Mouse (Mus musculus) MEL (cell line): ENCODE measurements around the gene Garem2.

ENCODE experiments used
- CHD1 ChIP-seq: IDR thresholded peaks from 2 replicates; pipeline ENCODE4 v1.6.1; 2012; ENCODE audit warnings: low read depth, mild to moderate bottlenecking, inconsistent platforms, low read length, improper control_type of control experiment
- CTCF ChIP-seq, 3 experiments: IDR thresholded peaks in 2 of 3; conservative IDR thresholded peaks in 1 of 3; 2 replicates each; pipeline ENCODE4 v1.5.1; 2011 to 2012; ENCODE audit warnings: low read length in 3 of 3, low read depth in 2 of 3, mild to moderate bottlenecking in 2 of 3, improper control_type of control experiment in 1 of 3, inconsistent platforms in 1 of 3, mixed read lengths in 1 of 3, moderate library complexity in 1 of 3; ENCODE audit not compliant: control insufficient read depth in 1 of 3, insufficient read depth in 1 of 3, poor library complexity in 1 of 3, severe bottlenecking in 1 of 3
- E2F4 ChIP-seq: IDR thresholded peaks from 2 replicates; pipeline ENCODE4 v1.6.1; 2011; ENCODE audit warnings: low read depth, low read length, improper control_type of control experiment, borderline replicate concordance
- ELF1 ChIP-seq: IDR thresholded peaks from 2 replicates; pipeline ENCODE4 v1.6.1; 2014; ENCODE audit warnings: low read depth, mild to moderate bottlenecking, inconsistent platforms, low read length, improper control_type of control experiment, moderate library complexity
- EP300 ChIP-seq, 2 experiments: IDR thresholded peaks; 2 replicates each; pipeline ENCODE4 v1.6.1; 2011; ENCODE audit warnings: improper control_type of control experiment in 2 of 2, low read length in 2 of 2, low read depth in 1 of 2, mild to moderate bottlenecking in 1 of 2
- JUND ChIP-seq: IDR thresholded peaks from 2 replicates; pipeline ENCODE4 v1.6.1; 2011; ENCODE audit warnings: low read depth, mild to moderate bottlenecking, improper control_type of control experiment, low read length
- MAFK ChIP-seq: IDR thresholded peaks from 2 replicates; pipeline ENCODE4 v1.6.1; 2011; ENCODE audit warnings: low read depth, mild to moderate bottlenecking, low read length, improper control_type of control experiment, borderline replicate concordance
- MAZ ChIP-seq: IDR thresholded peaks from 2 replicates; pipeline ENCODE4 v1.6.1; 2012; ENCODE audit warnings: low read depth, mild to moderate bottlenecking, inconsistent platforms, low read length, improper control_type of control experiment
- SIN3A ChIP-seq: IDR thresholded peaks from 2 replicates; pipeline ENCODE4 v1.6.1; 2012; ENCODE audit warnings: low read length, improper control_type of control experiment, inconsistent platforms
- TCF12 ChIP-seq: IDR thresholded peaks from 2 replicates; pipeline ENCODE4 v1.6.1; 2014; ENCODE audit warnings: low read depth, mild to moderate bottlenecking, inconsistent platforms, low read length, improper control_type of control experiment, moderate library complexity
- USF1 ChIP-seq: IDR thresholded peaks from 2 replicates; pipeline ENCODE4 v1.6.1; 2014; ENCODE audit warnings: low read depth, mild to moderate bottlenecking, inconsistent platforms, low read length, improper control_type of control experiment, moderate library complexity
- ZNF384 ChIP-seq: IDR thresholded peaks from 2 replicates; pipeline ENCODE4 v1.6.1; 2012; ENCODE audit warnings: low read depth, mild to moderate bottlenecking, inconsistent platforms, low read length, improper control_type of control experiment

DNA sequence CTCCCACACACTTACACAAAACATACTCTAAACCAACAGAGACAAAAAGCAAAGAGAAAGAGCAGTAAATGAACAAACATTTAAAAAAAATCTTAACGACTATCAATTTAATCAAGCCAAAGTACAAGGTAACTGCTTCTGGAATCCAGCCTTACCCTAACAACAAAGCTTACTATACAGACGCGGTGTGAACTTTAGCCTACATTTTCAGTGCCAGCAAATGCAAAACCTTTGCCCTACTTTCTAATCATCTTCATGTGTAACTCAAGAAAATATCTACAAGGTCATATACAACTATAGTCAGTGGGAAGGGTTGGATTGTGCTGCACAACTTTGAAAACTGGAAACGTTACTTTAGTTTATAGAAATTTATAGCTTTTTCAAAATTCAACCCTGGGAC lies 47.0 kb downstream of the Garem2 start:
- TF ChIP-seq TCF12 (no peak), USF1 (no peak), CTCF (IDR thresholded peaks at IDR 0.05 in 2 of 3, conservative IDR thresholded peaks at IDR 0.05 in 1 of 3; ENCODE audit: control insufficient read depth in 1 of 3, insufficient read depth in 1 of 3, low read depth in 2 of 3, low read length in 3 of 3, poor library complexity in 1 of 3, severe bottlenecking in 1 of 3) (no peak), MAZ (no peak), ELF1 (no peak), MAFK (no peak), E2F4 (no peak), SIN3A (no peak), ZNF384 (no peak), JUND (no peak), EP300 (IDR thresholded peaks at IDR 0.05; ENCODE audit: low read depth in 1 of 2, low read length in 2 of 2) (no peak), CHD1 (no peak)
